9 mouse cellular contexts compared by ENCODE assay signal in genomic region chr3:105958204-105958603, GRCm38 (mm10). TPM values are rescaled to one million over a fixed set of nuclear protein-coding genes. Genes with fewer than 3 reads are reported as not detected.
DNase-seq lines count a peak whose midpoint lies in the region; ATAC-seq and TF ChIP-seq lines count a peak whose summit lies in the region.
"Had no signal": no experiment of that assay in that cellular context is flagged by ENCODE, and none has a peak within 500 bp of the region (broad histone marks: within the 10 kb centered on the region; RNA-seq: fewer than 3 reads in every experiment).

No protein-coding gene starts in this region.

- H3K9me3 ChIP-seq in hindbrain, embryonic 11.5 days (ENCODE audit: control insufficient read depth, low read length) = no peaks in the 10 kb centered on the region
- no peaks in the 10 kb centered on the region for H3K9me3 ChIP-seq in midbrain, embryonic 12.5 days

- peak overlapping the region; percentile 98 for H3K27ac ChIP-seq in kidney, adult 2 months (ENCODE audit: insufficient read depth, low read depth, low read length)
- H3K27ac ChIP-seq in hindbrain, embryonic 11.5 days (ENCODE audit: low read depth, low read length) = no peak overlapping the region
- no peak overlapping the region for H3K27ac ChIP-seq in midbrain, embryonic 12.5 days (replicated peaks)

- peak overlapping the region; percentile 82 for H3K4me3 ChIP-seq in kidney, adult 2 months (ENCODE audit: insufficient read depth, low read depth, low read length)
- H3K4me3 ChIP-seq in hindbrain, embryonic 11.5 days (ENCODE audit: low read depth, low read length) = peak overlapping the region; percentile 88
- peak overlapping the region; percentile 76 for H3K4me3 ChIP-seq in midbrain, embryonic 12.5 days

- no peak for TF ChIP-seq CTCF in kidney, adult 2 months (conservative IDR thresholded peaks at IDR 0.05; ENCODE audit: insufficient read depth, insufficient read length, low read depth, low read length)

- H3K27me3 ChIP-seq in kidney, adult 2 months (replicated peaks; ENCODE audit: control insufficient read depth, insufficient read depth, low read length) = no peaks in the 10 kb centered on the region
- no peaks in the 10 kb centered on the region for H3K27me3 ChIP-seq in hindbrain, embryonic 11.5 days (ENCODE audit: control insufficient read depth, insufficient read depth, low read length)
- H3K27me3 ChIP-seq in midbrain, embryonic 12.5 days = no peaks in the 10 kb centered on the region

- H3K36me3 ChIP-seq in kidney, adult 2 months (ENCODE audit: control insufficient read depth, insufficient read depth, low read length) = peaks cover 7% of the 10 kb centered on the region; the same call in 1 of the 2 replicates
- 0 out of 2 replicates have a peak, but pooled peaks cover 2% of the 10 kb centered on the region for H3K36me3 ChIP-seq in hindbrain, embryonic 11.5 days (ENCODE audit: control insufficient read depth, insufficient read depth, low read length)
- peaks cover 44% of the 10 kb centered on the region for H3K36me3 ChIP-seq in midbrain, embryonic 12.5 days

- no peak for DNase-seq in kidney, adult 2 months
- no peak for DNase-seq in kidney, postnatal 25 days
- DNase-seq in NIH3T3 (ENCODE audit: low read depth) = peak; percentile 43
- DNase-seq in hindbrain, embryonic 11.5 days (ENCODE audit: low spot score) = no peak
- no peak for DNase-seq in adrenal gland, adult 2 months
- DNase-seq in adrenal gland, postnatal 14 days = no peak
- DNase-seq in thymus, postnatal 25 days = no peak
- DNase-seq: layer of hippocampus, postnatal 36 days had no signal

- peak overlapping the region; percentile 95 for H3K9ac ChIP-seq in hindbrain, embryonic 11.5 days (ENCODE audit: low read depth, low read length)
- peak overlapping the region; percentile 93 for H3K9ac ChIP-seq in midbrain, embryonic 12.5 days (replicated peaks)

- TF ChIP-seq POLR2A in kidney, adult 2 months (IDR thresholded peaks at IDR 0.05; ENCODE audit: low read depth, low read length) = no peak

- ATAC-seq in hindbrain, embryonic 11.5 days (ENCODE audit: low FRiP score) = no peak
- ATAC-seq in midbrain, embryonic 12.5 days (ENCODE audit: low FRiP score, low read depth) = no peak

- peaks cover 11% of the 10 kb centered on the region for H3K4me1 ChIP-seq in kidney, adult 2 months (ENCODE audit: control insufficient read depth, insufficient read depth, low read length)
- 0 out of 2 replicates have a peak, but pooled peaks cover 6% of the 10 kb centered on the region for H3K4me1 ChIP-seq in hindbrain, embryonic 11.5 days (replicated peaks; ENCODE audit: control insufficient read depth, insufficient read depth, low read length)
- H3K4me1 ChIP-seq in midbrain, embryonic 12.5 days = peaks cover 22% of the 10 kb centered on the region

- peak overlapping the region; percentile 61 for H3K4me2 ChIP-seq in hindbrain, embryonic 11.5 days (replicated peaks; ENCODE audit: low read depth, low read length)
- H3K4me2 ChIP-seq in midbrain, embryonic 12.5 days (replicated peaks) = peak overlapping the region; percentile 69

- 20% methylated on average over 5 of the region's 5 CpGs for WGBS in kidney, adult 2 months
- WGBS in hindbrain, embryonic 11.5 days = 45% methylated on average over 5 of the region's 5 CpGs
- 38% methylated on average over 5 of the region's 5 CpGs for WGBS in midbrain, embryonic 12.5 days

RNA-seq across cellular contexts. Expression of gene Wdr77, which starts 1.0 kb away (rescaled TPM):
- 28.6 and 36.4 TPM in 2 replicates for polyA plus RNA-seq in kidney, adult 2 months (2012; rRNA removed)
- polyA plus RNA-seq in hindbrain, embryonic 11.5 days (2014; fragmentation: Nextera tagmentation; extraction: Ambion mirVana) = 108 and 125 TPM in 2 replicates
- polyA plus RNA-seq in midbrain, embryonic 12.5 days (2016; fragmentation: Nextera tagmentation; extraction: Ambion mirVana) = 115 and 120 TPM in 2 replicates
- 10 to 100 TPM; 63.8 to 68.6 TPM for total RNA-seq in adrenal gland, adult 2 months (2021)
- polyA plus RNA-seq in adrenal gland, adult 2 months (2012; rRNA removed) = 19.8 and 23.4 TPM in 2 replicates
- total RNA-seq in adrenal gland, postnatal 14 days (2021) = 62.1 and 76.4 TPM in 2 replicates

RNA-seq across cellular contexts. Expression of gene Atp5f1, which starts 1.7 kb away (rescaled TPM):
- polyA plus RNA-seq in kidney, adult 2 months (2012; rRNA removed) = 273 and 327 TPM in 2 replicates
- polyA plus RNA-seq in hindbrain, embryonic 11.5 days (2014; fragmentation: Nextera tagmentation; extraction: Ambion mirVana) = 556 and 566 TPM in 2 replicates
- polyA plus RNA-seq in midbrain, embryonic 12.5 days (2016; fragmentation: Nextera tagmentation; extraction: Ambion mirVana) = 477 and 483 TPM in 2 replicates
- total RNA-seq in adrenal gland, adult 2 months (2021) = 100 to 1,000 TPM; 364 to 394 TPM
- polyA plus RNA-seq in adrenal gland, adult 2 months (2012; rRNA removed) = 191 and 198 TPM in 2 replicates
- 478 and 481 TPM in 2 replicates for total RNA-seq in adrenal gland, postnatal 14 days (2021)

RNA-seq across cellular contexts. Expression of gene Ovgp1, which starts 15.3 kb away (rescaled TPM):
- 0.69 and 0.72 TPM in 2 replicates for polyA plus RNA-seq in kidney, adult 2 months (2012; rRNA removed)
- 2.3 and 3.1 TPM in 2 replicates for polyA plus RNA-seq in hindbrain, embryonic 11.5 days (2014; fragmentation: Nextera tagmentation; extraction: Ambion mirVana)
- 3.5 and 4.3 TPM in 2 replicates for polyA plus RNA-seq in midbrain, embryonic 12.5 days (2016; fragmentation: Nextera tagmentation; extraction: Ambion mirVana)
- total RNA-seq in adrenal gland, adult 2 months (2021) = 1 to 10 TPM in 1 of 2 experiments, under 1 TPM in 1; 0.38 to 1.1 TPM
- 0.58 and 0.77 TPM in 2 replicates for polyA plus RNA-seq in adrenal gland, adult 2 months (2012; rRNA removed)
- 0.82 and 1.1 TPM in 2 replicates for total RNA-seq in adrenal gland, postnatal 14 days (2021)

RNA-seq across cellular contexts. Expression of gene I830077J02Rik, which starts 25.7 kb away (rescaled TPM):
- polyA plus RNA-seq in kidney, adult 2 months (2012; rRNA removed) = 0.57 and 1.4 TPM in 2 replicates
- 0.42 and 0.97 TPM in 2 replicates for polyA plus RNA-seq in hindbrain, embryonic 11.5 days (2014; fragmentation: Nextera tagmentation; extraction: Ambion mirVana)
- 0.34 and 0.41 TPM in 2 replicates for polyA plus RNA-seq in midbrain, embryonic 12.5 days (2016; fragmentation: Nextera tagmentation; extraction: Ambion mirVana)
- 1 to 10 TPM in 1 of 2 experiments, under 1 TPM in 1; 0.29 to 1.7 TPM for total RNA-seq in adrenal gland, adult 2 months (2021)
- polyA plus RNA-seq in adrenal gland, adult 2 months (2012; rRNA removed) = 0.43 and 0.56 TPM in 2 replicates
- 1.5 and 1.9 TPM in 2 replicates for total RNA-seq in adrenal gland, postnatal 14 days (2021)

RNA-seq across cellular contexts. Expression of gene Pifo, which starts 56.2 kb away (rescaled TPM):
- polyA plus RNA-seq in kidney, adult 2 months (2012; rRNA removed) = not detected in 2 replicates
- polyA plus RNA-seq in hindbrain, embryonic 11.5 days (2014; fragmentation: Nextera tagmentation; extraction: Ambion mirVana) = 3.5 and 7.1 TPM in 2 replicates
- polyA plus RNA-seq in midbrain, embryonic 12.5 days (2016; fragmentation: Nextera tagmentation; extraction: Ambion mirVana) = 0.34 and 0.71 TPM in 2 replicates
- not detected for total RNA-seq in adrenal gland, adult 2 months (2021)
- polyA plus RNA-seq in adrenal gland, adult 2 months (2012; rRNA removed) = not detected in 2 replicates
- total RNA-seq in adrenal gland, postnatal 14 days (2021) = not detected in 2 replicates
- total RNA-seq: layer of hippocampus, postnatal 36 days had no signal
